Mouse (Mus musculus): ENCODE results near the gene Gys1.

DNA sequence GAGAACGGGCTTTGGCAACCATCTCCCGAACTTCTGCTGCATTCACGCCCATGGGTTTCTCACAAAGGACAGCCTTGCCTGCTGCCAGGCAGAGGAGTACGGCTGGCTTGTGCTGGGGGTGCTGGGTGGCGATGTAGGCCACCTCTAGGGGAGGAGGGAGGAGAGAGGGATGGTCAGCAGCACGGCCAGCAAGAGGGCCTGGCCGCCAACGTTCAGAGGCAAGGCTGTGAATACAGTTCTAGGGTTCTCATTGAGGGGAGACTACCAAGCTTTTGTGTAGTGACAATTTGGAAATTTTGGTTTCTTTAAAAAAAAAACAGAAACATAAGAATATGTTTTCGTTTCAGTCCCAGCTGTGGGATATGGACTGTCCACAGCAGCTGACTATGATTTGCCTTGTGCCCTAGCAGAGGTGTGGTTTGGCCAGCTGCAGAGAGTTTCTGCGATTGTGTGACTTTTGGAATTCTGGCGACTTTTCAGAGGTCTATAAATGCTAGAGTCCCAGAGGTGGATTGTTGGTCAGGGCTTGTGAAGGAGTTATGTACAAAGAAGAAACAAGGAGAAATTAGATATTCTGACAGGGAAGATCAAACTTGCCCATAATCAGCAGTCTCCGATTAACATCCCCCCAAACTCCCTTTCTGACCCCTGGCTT lies 52.2 kb downstream of the Gys1 start, which contains the start of gene Gm45808:
- TF ChIP-seq CTCF (IDR thresholded peaks at IDR 0.05; ENCODE audit: extremely low read depth, insufficient read length, insufficient replicate concordance, low read depth, low read length) (no peak), POLR2A (IDR thresholded peaks at IDR 0.05; ENCODE audit: low read depth, low read length) (no peak)
